Mouse (Mus musculus) forebrain, embryonic 10.5 days (tissue): ENCODE measurements around the gene Gm20403. TPM values are rescaled to one million over a fixed set of nuclear protein-coding genes. Genes with fewer than 3 reads are reported as not detected.

Experiments
- DNase-seq: peaks from one replicate; pipeline ENCODE4 v3.0.0-alpha.2; 2017; ENCODE audit warnings: low spot score; ENCODE audit errors: extremely low spot score
- H3K27ac ChIP-seq: fragments of 300-500 bp; sonication (generic); 2 replicates; pipeline ENCODE4 v1.5.1; 2016; ENCODE audit warnings: mild to moderate bottlenecking
- H3K27me3 ChIP-seq: fragments of 300-500 bp; sonication (generic); 2 replicates; pipeline ENCODE4 v1.6.1; 2016; ENCODE audit warnings: mild to moderate bottlenecking; ENCODE audit not compliant: poor library complexity, severe bottlenecking
- H3K36me3 ChIP-seq: fragments of 300-500 bp; sonication (generic); replicated peaks from 2 replicates; pipeline ENCODE4 v1.6.1; 2016; ENCODE audit warnings: mild to moderate bottlenecking, moderate library complexity
- H3K4me1 ChIP-seq: fragments of 300-500 bp; sonication (generic); 2 replicates; pipeline ENCODE4 v1.6.1; 2016
- H3K4me3 ChIP-seq: fragments of 300-500 bp; sonication (generic); 2 replicates; pipeline ENCODE4 v1.5.1; 2016; ENCODE audit warnings: mild to moderate bottlenecking, moderate library complexity
- H3K9me3 ChIP-seq: fragments of 300-500 bp; sonication (generic); 2 replicates; pipeline ENCODE4 v1.6.1; 2016; ENCODE audit warnings: mild to moderate bottlenecking, moderate library complexity
- WGBS: fragments of 180-500 bp; shearing (Covaris S2); methylation state at CpG from one replicate; pipeline ENCODE4 v1.1.7; 2016; 5-methylcytosine and 5-hydroxymethylcytosine counted together
- polyA plus RNA-seq: library from polyadenylated mRNA; unstranded; fragments of >200 nt; fragmentation: Nextera tagmentation; extraction: Ambion mirVana; gene quantifications from 2 replicates; pipeline ENCODE4 v1.2.1, GENCODE M21; 2016

Gene Gm20403
- polyA plus RNA-seq, 1 experiment from 2014 or later: not detected

GRCm38 (mm10) chr12:54985257-54986051, 875 bp downstream of the Gm20403 start:
- DNase-seq: peak; percentile 72
- Histone ChIP-seq H3K27ac (peak overlapping the region; percentile 98), H3K9me3 (no peaks in the 10 kb centered on the region), H3K36me3 (peaks cover 28% of the 10 kb centered on the region), H3K4me3 (peak overlapping the region; percentile 97), H3K4me1 (peaks cover 32% of the 10 kb centered on the region), H3K27me3 (no peaks in the 10 kb centered on the region)
- WGBS: under 1% methylated on average over 116 of the region's 117 CpGs

DNA sequence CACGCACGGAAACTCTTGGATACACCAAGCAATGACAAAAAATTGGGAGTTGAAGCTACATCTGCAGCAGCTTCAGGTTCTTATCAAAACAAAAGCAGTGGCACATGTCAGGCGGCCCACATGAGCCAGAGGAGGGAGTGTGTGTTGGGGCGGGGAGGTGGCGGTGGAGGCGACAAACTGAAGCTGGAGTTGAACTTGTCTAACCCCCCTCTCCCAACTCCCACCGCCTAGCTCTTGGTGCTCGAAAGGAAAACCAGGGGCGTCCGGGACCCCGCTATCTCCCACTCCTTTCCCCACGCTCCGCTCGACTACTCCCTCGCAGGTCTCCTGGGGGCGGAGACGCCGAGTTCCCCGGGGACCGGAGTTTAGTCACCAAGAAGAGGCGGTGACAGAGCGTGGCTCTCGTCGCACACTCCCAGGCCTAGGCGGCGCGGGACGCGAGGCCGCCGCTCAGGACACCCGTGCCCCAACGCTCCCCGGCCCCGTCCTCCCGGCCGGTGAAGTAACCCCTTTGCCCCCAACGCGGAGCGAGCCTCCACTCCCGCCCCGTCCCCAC, 1.6 kb downstream of the Gm20403 start:
- peak overlapping the region; percentile 98 for H3K27ac ChIP-seq
- DNase-seq: peak; percentile 72
- H3K9me3 ChIP-seq: no peaks in the 10 kb centered on the region
- 1% methylated on average over 42 of the region's 42 CpGs for WGBS
- peaks cover 32% of the 10 kb centered on the region for H3K4me1 ChIP-seq
- peak overlapping the region; percentile 97 for H3K4me3 ChIP-seq
- H3K27me3 ChIP-seq: no peaks in the 10 kb centered on the region
- peaks cover 35% of the 10 kb centered on the region for H3K36me3 ChIP-seq

DNA sequence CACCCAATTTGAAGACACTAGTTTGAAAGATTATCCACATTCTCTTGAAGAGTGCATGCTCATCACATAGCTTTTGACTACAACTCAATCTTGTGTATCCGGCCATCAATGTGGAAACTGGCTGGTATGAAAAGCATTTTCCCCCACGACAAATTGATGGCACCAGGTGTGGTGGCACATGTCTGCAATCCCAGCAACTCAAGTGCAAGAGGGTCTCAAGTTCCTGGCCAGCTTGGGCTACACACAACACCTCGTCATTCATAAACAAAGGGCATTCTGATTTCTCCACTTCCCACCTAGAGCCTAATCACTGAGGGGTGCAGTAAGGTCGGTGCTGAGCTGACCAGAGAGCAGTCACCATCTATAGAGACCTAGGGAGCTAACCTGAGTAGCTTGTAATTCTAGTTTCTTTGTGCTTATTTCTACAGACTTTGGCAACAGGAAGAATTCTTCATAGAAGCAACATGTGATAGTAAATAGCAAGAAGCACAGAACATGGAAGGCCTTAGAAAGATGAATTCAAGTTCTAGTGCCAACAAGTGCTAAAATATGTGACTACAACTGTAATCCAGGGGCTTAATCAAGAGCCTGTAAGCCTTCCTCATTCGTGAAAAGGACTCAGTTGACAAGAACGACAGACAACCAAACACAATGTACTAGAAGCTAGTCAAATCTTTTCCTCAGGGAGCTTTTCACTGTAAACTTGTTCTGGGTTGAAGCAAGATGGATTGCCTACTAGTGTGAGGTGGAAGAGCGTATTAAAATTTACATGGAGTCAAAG, 3.2 kb downstream of the Gm20403 start:
- no peak for DNase-seq
- Histone ChIP-seq H3K27me3 (no peaks in the 10 kb centered on the region), H3K9me3 (no peaks in the 10 kb centered on the region), H3K4me3 (no peak overlapping the region), H3K36me3 (peaks cover 44% of the 10 kb centered on the region), H3K27ac (no peak overlapping the region), H3K4me1 (peaks cover 32% of the 10 kb centered on the region)
- 74% methylated on average over 7 of the region's 7 CpGs for WGBS

DNA sequence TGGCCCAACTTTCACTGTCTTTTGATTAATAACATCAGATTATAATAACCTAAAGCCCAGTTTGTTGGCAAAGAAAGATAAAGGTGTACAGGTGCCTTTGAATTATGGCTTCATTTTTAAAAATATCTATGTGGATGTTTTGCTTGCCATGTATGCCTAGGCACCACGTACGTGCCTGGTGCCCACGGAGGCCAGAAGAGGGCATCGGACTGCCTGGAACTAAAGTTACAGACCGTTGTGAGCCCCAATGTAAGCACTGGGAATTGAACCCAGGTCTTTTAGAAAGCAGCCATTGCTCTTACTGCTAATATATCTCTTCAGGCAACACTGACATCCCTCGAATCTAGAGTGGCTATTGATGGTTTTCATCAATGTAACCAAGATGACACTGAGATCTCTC, 4.4 kb downstream of the Gm20403 start:
- peaks cover 32% of the 10 kb centered on the region for H3K4me1 ChIP-seq
- 62% methylated on average over 6 of the region's 6 CpGs for WGBS
- no peak for DNase-seq
- H3K27ac ChIP-seq: no peak overlapping the region; the same call in 1 of the 2 replicates
- no peak overlapping the region for H3K4me3 ChIP-seq
- no peaks in the 10 kb centered on the region for H3K9me3 ChIP-seq
- H3K27me3 ChIP-seq: no peaks in the 10 kb centered on the region
- peaks cover 47% of the 10 kb centered on the region for H3K36me3 ChIP-seq

DNA sequence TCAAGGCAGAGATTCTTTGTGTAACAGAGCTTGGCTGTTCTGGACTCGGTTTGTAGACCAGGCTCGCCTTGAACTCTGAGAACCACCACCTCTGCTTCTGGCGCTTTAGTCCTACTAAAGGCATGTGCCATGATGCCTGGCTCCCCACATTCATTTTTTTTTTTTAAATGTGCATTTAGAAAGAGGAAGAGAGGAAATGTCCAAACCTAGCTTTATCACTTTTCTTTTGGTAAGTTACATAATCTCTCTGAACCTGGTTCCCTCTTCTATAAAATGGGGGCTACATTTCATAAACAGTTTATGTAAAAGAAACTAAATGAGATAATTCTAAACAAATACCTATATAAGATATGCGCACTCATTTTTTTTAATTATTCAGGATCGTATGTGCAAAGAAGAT, 5.4 kb downstream of the Gm20403 start:
- no peaks in the 10 kb centered on the region for H3K9me3 ChIP-seq
- no peak for DNase-seq
- H3K36me3 ChIP-seq: peaks cover 52% of the 10 kb centered on the region
- no peaks in the 10 kb centered on the region for H3K27me3 ChIP-seq
- no peak overlapping the region for H3K4me3 ChIP-seq
- H3K4me1 ChIP-seq: peaks cover 32% of the 10 kb centered on the region
- WGBS: 84% methylated on average over 5 of the region's 5 CpGs
- no peak overlapping the region for H3K27ac ChIP-seq

DNA sequence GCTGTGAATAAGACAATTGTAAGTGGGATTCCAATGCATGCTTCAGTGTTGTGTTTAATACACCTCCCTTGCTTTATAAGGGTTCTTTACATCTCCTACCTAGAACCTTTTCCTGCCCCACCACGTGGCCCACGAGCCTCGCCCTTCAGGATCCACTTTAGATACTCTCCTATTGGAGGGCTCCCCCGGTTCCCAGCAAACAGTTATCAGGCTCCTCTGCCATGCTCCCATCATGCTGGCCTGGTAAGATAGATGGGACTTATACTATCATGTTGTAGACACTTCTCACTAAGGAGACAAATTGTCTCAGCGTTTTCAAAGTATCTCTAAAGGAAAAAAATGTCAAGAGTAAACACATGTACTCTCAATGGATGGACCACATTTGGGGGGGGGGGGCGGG, 5.8 kb downstream of the Gm20403 start:
- H3K4me1 ChIP-seq: peaks cover 32% of the 10 kb centered on the region
- WGBS: 83% methylated on average over 6 of the region's 6 CpGs
- no peaks in the 10 kb centered on the region for H3K9me3 ChIP-seq
- H3K27me3 ChIP-seq: no peaks in the 10 kb centered on the region
- peaks cover 56% of the 10 kb centered on the region for H3K36me3 ChIP-seq
- DNase-seq: no peak
- H3K27ac ChIP-seq: no peak overlapping the region
- no peak overlapping the region for H3K4me3 ChIP-seq

GRCm38 (mm10) chr12:54969033-54969432, 17.3 kb downstream of the Gm20403 start:
- Histone ChIP-seq H3K4me1 (no peaks in the 10 kb centered on the region), H3K27ac (no peak overlapping the region), H3K27me3 (no peaks in the 10 kb centered on the region), H3K9me3 (no peaks in the 10 kb centered on the region), H3K4me3 (no peak overlapping the region), H3K36me3 (peaks cover 97% of the 10 kb centered on the region)
- WGBS: 90% methylated on average over 3 of the region's 3 CpGs
- DNase-seq: no peak

DNA sequence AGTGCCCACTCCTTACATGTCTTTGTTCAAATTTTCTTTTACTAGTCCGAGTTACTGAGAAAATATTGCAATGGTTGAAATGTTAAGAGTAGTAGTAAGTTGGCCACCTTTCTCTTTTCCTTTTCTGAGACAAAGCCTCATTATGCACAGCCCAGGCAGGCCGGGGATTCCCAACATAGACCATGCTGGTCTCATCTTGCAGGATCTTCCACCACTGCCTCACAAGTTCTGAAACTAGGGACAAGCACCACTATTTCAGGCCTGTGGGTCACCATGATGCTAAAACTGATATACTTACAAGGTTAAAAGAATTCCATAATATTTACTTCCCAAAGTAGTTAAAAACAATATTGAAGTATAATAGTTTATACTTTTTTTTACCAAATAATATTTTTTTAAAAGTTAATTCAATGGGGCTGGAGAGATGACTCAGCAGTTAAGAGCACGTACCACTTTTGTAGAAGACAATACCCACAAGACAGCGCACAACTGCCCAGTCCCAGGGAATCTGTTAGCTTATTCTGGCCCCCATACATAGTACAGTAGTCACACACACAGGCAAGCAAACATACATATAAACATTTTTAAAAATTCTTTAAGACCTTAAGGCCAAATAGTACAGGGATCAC, 20.7 kb downstream of the Gm20403 start:
- Histone ChIP-seq H3K36me3 (peaks cover 84% of the 10 kb centered on the region), H3K27me3 (no peaks in the 10 kb centered on the region), H3K4me3 (no peak overlapping the region), H3K9me3 (no peaks in the 10 kb centered on the region), H3K4me1 (no peaks in the 10 kb centered on the region), H3K27ac (no peak overlapping the region)
- WGBS: 94% methylated on average over 4 of the region's 4 CpGs
- DNase-seq: no peak

DNA sequence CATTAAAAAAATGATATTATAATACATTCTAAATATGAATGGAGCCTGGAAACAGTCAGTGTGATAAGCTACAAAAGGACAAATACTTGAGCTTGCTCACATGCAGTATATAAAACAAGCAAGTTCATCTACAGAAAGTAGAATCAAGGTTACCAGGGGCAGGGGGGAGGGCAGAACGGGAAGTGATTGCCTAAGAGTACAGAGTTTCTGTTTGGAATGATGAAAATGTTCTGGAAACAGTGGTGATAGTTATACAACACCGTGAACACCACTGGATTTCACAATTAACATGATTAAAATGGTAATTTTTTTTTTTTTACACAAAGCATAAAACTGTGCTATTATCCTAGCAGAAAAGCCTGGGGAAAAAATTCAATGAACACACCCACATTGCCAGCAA, 26.8 kb downstream of the Gm20403 start:
- H3K4me3 ChIP-seq: no peak overlapping the region
- H3K27ac ChIP-seq: no peak overlapping the region
- no peaks in the 10 kb centered on the region for H3K4me1 ChIP-seq
- no peak for DNase-seq
- H3K27me3 ChIP-seq: no peaks in the 10 kb centered on the region
- H3K9me3 ChIP-seq: no peaks in the 10 kb centered on the region
- peaks cover 41% of the 10 kb centered on the region for H3K36me3 ChIP-seq
- 88% methylated on average over 2 of the region's 2 CpGs for whole genome bisulfite sequencing

GRCm38 (mm10) chr12:54956974-54957373, 29.4 kb downstream of the Gm20403 start:
- no peaks in the 10 kb centered on the region for H3K9me3 ChIP-seq
- H3K4me3 ChIP-seq: no peak overlapping the region
- H3K36me3 ChIP-seq: peaks cover 40% of the 10 kb centered on the region
- no peaks in the 10 kb centered on the region for H3K4me1 ChIP-seq
- 87% methylated on average over 2 of the region's 2 CpGs for WGBS
- no peak overlapping the region for H3K27ac ChIP-seq
- DNase-seq: no peak
- H3K27me3 ChIP-seq: no peaks in the 10 kb centered on the region

- H3K27me3 ChIP-seq: no peaks in the 10 kb centered on the region
- WGBS: 93% methylated on average over 4 of the region's 4 CpGs
Measured at GRCm38 (mm10) chr12:54956457-54956856, 29.9 kb downstream of the Gm20403 start.

DNA sequence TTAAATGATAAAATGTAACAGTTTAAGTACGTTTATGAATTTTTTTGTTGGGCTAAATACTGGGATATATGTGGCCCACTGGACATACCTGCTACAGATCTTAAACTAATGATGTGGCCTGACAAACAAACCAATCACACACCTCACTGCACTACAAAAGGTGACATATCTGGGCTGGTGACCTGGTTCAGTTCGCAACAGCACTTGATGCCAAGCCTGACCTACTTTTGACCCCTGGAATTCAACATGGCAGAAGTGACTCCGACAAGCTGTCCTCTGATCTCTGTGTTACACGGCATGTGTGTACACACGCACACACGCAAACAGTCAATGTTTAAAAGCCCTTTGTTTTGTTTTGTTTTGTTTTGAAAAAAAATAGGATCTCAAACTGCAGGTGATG, 40.2 kb downstream of the Gm20403 start:
- Histone ChIP-seq H3K9me3 (no peaks in the 10 kb centered on the region), H3K27ac (no peak overlapping the region), H3K4me1 (peaks cover 12% of the 10 kb centered on the region), H3K27me3 (no peaks in the 10 kb centered on the region), H3K36me3 (peaks cover 65% of the 10 kb centered on the region), H3K4me3 (no peak overlapping the region)
- no peak for DNase-seq
- 77% methylated on average over 6 of the region's 6 CpGs for WGBS

More at GRCm38 (mm10) chr12:54956457-54956856, 29.9 kb downstream of the Gm20403 start:
- DNase-seq: no peak
- H3K36me3 ChIP-seq: peaks cover 44% of the 10 kb centered on the region
- H3K9me3 ChIP-seq: no peaks in the 10 kb centered on the region
- no peak overlapping the region for H3K27ac ChIP-seq
- H3K4me3 ChIP-seq: no peak overlapping the region
- H3K4me1 ChIP-seq: no peaks in the 10 kb centered on the region
